Mouse (Mus musculus) embryonic facial prominence, embryonic 11.5 days (tissue): ENCODE measurements around the gene Nfic. TPM values are rescaled to one million over a fixed set of nuclear protein-coding genes. Genes with fewer than 3 reads are reported as not detected.
A peak's percentile ranks its signal among the peaks of the same experiment; 100 is the strongest.

Experiments used
- ATAC-seq: fragments of 200-750 bp; cut with Nextera tagmentation; replicated peaks from 2 replicates; pipeline ENCODE4 v1.8.0; 2017; ENCODE audit warnings: low read depth; ENCODE audit not compliant: insufficient number of reproducible peaks, low FRiP score, low TSS enrichment
- DNase-seq: peaks from one replicate; pipeline ENCODE4 v3.0.0-alpha.2; 2015; ENCODE audit warnings: low spot score
- H3K27ac ChIP-seq: fragments of 300-500 bp; sonication (generic); replicated peaks from 2 replicates; pipeline ENCODE4 v1.5.1; 2014; ENCODE audit warnings: mild to moderate bottlenecking, low read depth, low read length, control low read depth
- H3K27me3 ChIP-seq: fragments of 300-500 bp; sonication (generic); 2 replicates; pipeline ENCODE4 v1.6.1; 2014; ENCODE audit warnings: mild to moderate bottlenecking, low read length, moderate library complexity, mixed read lengths; ENCODE audit not compliant: control insufficient read depth, insufficient read depth
- H3K36me3 ChIP-seq: fragments of 300-500 bp; sonication (generic); replicated peaks from 2 replicates; pipeline ENCODE4 v1.6.1; 2014; ENCODE audit warnings: low read depth, mild to moderate bottlenecking, low read length, moderate library complexity, mixed read lengths; ENCODE audit not compliant: control insufficient read depth, insufficient read depth
- H3K4me1 ChIP-seq: fragments of 300-500 bp; sonication (generic); 2 replicates; pipeline ENCODE4 v1.6.1; 2014; ENCODE audit warnings: low read length, mixed read lengths; ENCODE audit not compliant: control insufficient read depth, insufficient read depth
- H3K4me2 ChIP-seq: fragments of 300-500 bp; sonication (generic); 2 replicates; pipeline ENCODE4 v1.6.1; 2014; ENCODE audit warnings: low read depth, mild to moderate bottlenecking, control low read depth, low read length, moderate library complexity
- H3K4me3 ChIP-seq: fragments of 300-500 bp; sonication (generic); 2 replicates; pipeline ENCODE4 v1.5.1; 2014; ENCODE audit warnings: low read depth, low read length, control low read depth
- H3K9ac ChIP-seq: fragments of 300-500 bp; sonication (generic); replicated peaks from 2 replicates; pipeline ENCODE4 v1.6.1; 2014; ENCODE audit warnings: mild to moderate bottlenecking, control low read depth, low read length
- H3K9me3 ChIP-seq: fragments of 300-500 bp; sonication (generic); replicated peaks from 2 replicates; pipeline ENCODE4 v1.6.1; 2016; ENCODE audit warnings: mild to moderate bottlenecking, low read length, inconsistent platforms, mixed read lengths; ENCODE audit not compliant: control insufficient read depth
- WGBS: fragments of 180-500 bp; shearing (Covaris S2); extraction: QIAGEN DNeasy Blood & Tissue Kit; methylation state at CpG from one replicate; pipeline ENCODE4 v1.1.7; 2014; 5-methylcytosine and 5-hydroxymethylcytosine counted together
- polyA plus RNA-seq: library from polyadenylated mRNA; unstranded; fragments of >200 nt; fragmentation: Nextera tagmentation; extraction: Ambion mirVana; gene quantifications from 2 replicates; pipeline ENCODE4 v1.2.1, GENCODE M21; 2014

Nfic gene
- polyA plus RNA-seq, 1 experiment from 2014 or later: 13.1 TPM

GRCm38 (mm10) chr10:81399798-81400308 is 55.6 kb downstream of the Nfic start:
- Histone ChIP-seq H3K9ac (no peak overlapping the region; the same call in 1 of the 2 replicates), H3K27ac (no peak overlapping the region), H3K36me3 (no peaks in the 10 kb centered on the region), H3K4me1 (peaks cover 18% of the 10 kb centered on the region), H3K4me3 (no peak overlapping the region), H3K4me2 (no peak overlapping the region), H3K27me3 (0 out of 2 replicates have a peak, but pooled peaks cover 2% of the 10 kb centered on the region), H3K9me3 (no peaks in the 10 kb centered on the region)
- ATAC-seq (no peak), DNase-seq (no peak)
- 67% methylated on average over 18 of the region's 18 CpGs for WGBS

GRCm38 (mm10) chr10:81399296-81399695 is 56.1 kb downstream of the Nfic start:
- Histone ChIP-seq H3K9me3 (no peaks in the 10 kb centered on the region), H3K9ac (no peak overlapping the region), H3K4me1 (peaks cover 18% of the 10 kb centered on the region), H3K36me3 (no peaks in the 10 kb centered on the region), H3K27me3 (0 out of 2 replicates have a peak, but pooled peaks cover 2% of the 10 kb centered on the region), H3K4me2 (no peak overlapping the region), H3K27ac (no peak overlapping the region), H3K4me3 (no peak overlapping the region)
- ATAC-seq (no peak), DNase-seq (no peak)
- WGBS: 65% methylated on average over 5 of the region's 5 CpGs

DNA sequence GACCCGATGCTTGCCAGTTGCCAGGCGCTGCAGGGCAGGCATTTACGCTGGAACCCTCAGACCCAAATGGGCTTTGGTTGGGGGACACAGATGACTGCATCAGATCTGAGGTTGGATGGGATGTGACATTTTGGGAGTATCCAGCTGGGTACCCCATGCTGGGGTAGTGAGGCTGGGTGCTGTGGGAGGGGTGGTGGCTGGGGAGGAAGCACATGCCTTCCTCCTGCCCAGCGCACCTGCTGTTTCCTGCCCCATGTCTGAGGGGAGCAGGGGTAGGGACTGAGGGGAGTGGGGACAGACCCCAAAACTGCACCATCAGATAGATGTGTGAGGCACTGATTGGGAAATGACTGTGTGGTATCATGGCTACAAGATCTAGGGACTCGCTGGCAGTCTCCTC is 58.7 kb downstream of the Nfic start:
- no peak for DNase-seq
- Histone ChIP-seq H3K27ac (no peak overlapping the region), H3K4me2 (no peak overlapping the region), H3K27me3 (no peaks in the 10 kb centered on the region), H3K4me1 (peaks cover 5% of the 10 kb centered on the region), H3K9me3 (no peaks in the 10 kb centered on the region), H3K4me3 (no peak overlapping the region), H3K9ac (no peak overlapping the region), H3K36me3 (no peaks in the 10 kb centered on the region)
- 62% methylated on average over 5 of the region's 5 CpGs for WGBS
- ATAC-seq: no peak

GRCm38 (mm10) chr10:81395865-81396264 is 59.6 kb downstream of the Nfic start:
- no peak overlapping the region for H3K4me3 ChIP-seq
- 84% methylated on average over 4 of the region's 4 CpGs for WGBS
- no peak for ATAC-seq
- no peaks in the 10 kb centered on the region for H3K27me3 ChIP-seq
- H3K4me1 ChIP-seq: peaks cover 4% of the 10 kb centered on the region
- no peak overlapping the region for H3K9ac ChIP-seq
- H3K4me2 ChIP-seq: no peak overlapping the region
- H3K27ac ChIP-seq: no peak overlapping the region
- no peaks in the 10 kb centered on the region for H3K36me3 ChIP-seq
- DNase-seq: no peak
- no peaks in the 10 kb centered on the region for H3K9me3 ChIP-seq

- Histone ChIP-seq H3K9ac (no peak overlapping the region), H3K4me1 (peaks cover under 1% of the 10 kb centered on the region), H3K27me3 (no peaks in the 10 kb centered on the region), H3K36me3 (no peaks in the 10 kb centered on the region), H3K9me3 (no peaks in the 10 kb centered on the region), H3K27ac (no peak overlapping the region), H3K4me3 (no peak overlapping the region), H3K4me2 (no peak overlapping the region)
- ATAC-seq (no peak), DNase-seq (peak; percentile 80)
- WGBS: 19% methylated on average over 5 of the region's 5 CpGs
Measured at GRCm38 (mm10) chr10:81395127-81395526, 60.3 kb downstream of the Nfic start.

- 6% methylated on average over 19 of the region's 19 CpGs for WGBS
- no peaks in the 10 kb centered on the region for H3K9me3 ChIP-seq
- ATAC-seq: no peak
- H3K9ac ChIP-seq: peak overlapping the region; percentile 39
- peak overlapping the region; percentile 2; the same call in 1 of the 2 replicates for H3K4me3 ChIP-seq
- no peak overlapping the region for H3K27ac ChIP-seq
- H3K4me1 ChIP-seq: no peaks in the 10 kb centered on the region; the same call in 1 of the 2 replicates
- H3K27me3 ChIP-seq: no peaks in the 10 kb centered on the region
- peak overlapping the region; percentile 24; the same call in 1 of the 2 replicates for H3K4me2 ChIP-seq
- peak; percentile 47 for DNase-seq
- H3K36me3 ChIP-seq: no peaks in the 10 kb centered on the region
Measured at GRCm38 (mm10) chr10:81393456-81394063, 61.9 kb downstream of the Nfic start.

DNA sequence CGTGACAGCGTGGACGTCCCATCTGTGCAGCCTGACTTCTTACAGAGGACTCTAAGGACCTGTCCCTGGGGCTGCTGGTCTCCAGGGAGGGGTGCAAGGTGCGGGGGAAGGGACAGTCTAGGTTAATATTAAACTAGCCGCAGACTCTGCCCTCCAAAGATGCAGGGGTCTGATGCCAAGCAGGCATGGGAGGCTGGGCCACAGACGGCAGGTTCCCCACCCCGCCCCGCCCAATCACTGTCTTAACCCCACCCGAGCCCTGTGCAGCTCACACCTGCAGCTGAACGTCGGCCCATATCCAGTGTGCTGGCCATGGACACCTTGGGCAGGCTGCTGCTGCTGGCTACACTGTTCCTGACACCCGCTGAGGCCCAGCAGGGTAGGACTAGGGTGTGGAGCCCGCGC is 62.7 kb downstream of the Nfic start, which contains the start of gene Smim24:
TSS of gene Smim24 (plus strand) at position 271 of the 405 bp plus-strand sequence.
- H3K27ac ChIP-seq: no peak within 1 kb of the TSS
- peak within 1 kb of the TSS; percentile 2; the same call in 1 of the 2 replicates for H3K4me3 ChIP-seq
- H3K9ac ChIP-seq: peak within 1 kb of the TSS; percentile 39
- no peaks in the 10 kb centered on the region; the same call in 1 of the 2 replicates for H3K4me1 ChIP-seq
- WGBS: 66% methylated on average over 14 of the region's 14 CpGs
- peak within 1 kb of the TSS; percentile 24; the same call in 1 of the 2 replicates for H3K4me2 ChIP-seq
- H3K9me3 ChIP-seq: no peaks in the 10 kb centered on the region
- peaks cover 4% of the 10 kb centered on the region; the same call in 1 of the 2 replicates for H3K36me3 ChIP-seq
- ATAC-seq: no peak
- no peak for DNase-seq
- H3K27me3 ChIP-seq: no peaks in the 10 kb centered on the region

GRCm38 (mm10) chr10:81392270-81392669 is 63.2 kb downstream of the Nfic start:
- 80% methylated on average over 6 of the region's 6 CpGs for WGBS

More at GRCm38 (mm10) chr10:81392270-81392669, 63.2 kb downstream of the Nfic start:
- H3K9me3 ChIP-seq: no peaks in the 10 kb centered on the region
- H3K4me3 ChIP-seq: no peak overlapping the region
- DNase-seq (no peak), ATAC-seq (no peak)
- H3K4me1 ChIP-seq: no peaks in the 10 kb centered on the region; the same call in 1 of the 2 replicates
- H3K27me3 ChIP-seq: no peaks in the 10 kb centered on the region
- no peak overlapping the region for H3K9ac ChIP-seq
- peaks cover 7% of the 10 kb centered on the region for H3K36me3 ChIP-seq
- H3K4me2 ChIP-seq: no peak overlapping the region
- no peak overlapping the region for H3K27ac ChIP-seq
